Mouse (Mus musculus) myocyte (in vitro differentiated cells): ENCODE measurements around the gene Xk. TPM values are rescaled to one million over a fixed set of nuclear protein-coding genes. Genes with fewer than 3 reads are reported as not detected.

Experiments
- H3K27me3 ChIP-seq: one replicate; pipeline ENCODE4 v1.6.1; 2011; ENCODE audit not compliant: control insufficient read depth, insufficient read depth, insufficient read length
- H3K36me3 ChIP-seq: one replicate; pipeline ENCODE4 v1.6.1; 2011; ENCODE audit not compliant: control insufficient read depth, insufficient read depth
- H3K4me2 ChIP-seq: one replicate; pipeline ENCODE4 v1.6.1; 2011; ENCODE audit warnings: low read depth, control low read depth
- H3K4me3 ChIP-seq: one replicate; pipeline ENCODE4 v1.5.1; 2011; ENCODE audit warnings: mild to moderate bottlenecking, control low read depth, moderate library complexity
- H3K79me2 ChIP-seq: one replicate; pipeline ENCODE4 v1.6.1; 2011; ENCODE audit not compliant: control insufficient read depth, insufficient read depth
- H3ac ChIP-seq: one replicate; pipeline ENCODE4 v1.6.1; 2011; ENCODE audit not compliant: control insufficient read depth, insufficient read length
- CEBPB ChIP-seq: IDR thresholded peaks from 2 replicates; pipeline ENCODE4 v1.6.1; 2011; ENCODE audit warnings: mild to moderate bottlenecking, moderate library complexity; ENCODE audit not compliant: poor library complexity, insufficient read depth, severe bottlenecking
- E2F4 ChIP-seq: IDR thresholded peaks from one replicate; pipeline ENCODE4 v1.6.1; 2011; ENCODE audit warnings: mild to moderate bottlenecking, control low read depth, moderate library complexity; ENCODE audit not compliant: insufficient read depth
- MAX ChIP-seq: IDR thresholded peaks from one replicate; pipeline ENCODE4 v1.6.1; 2011; ENCODE audit warnings: low read depth, mild to moderate bottlenecking, control low read depth
- MYOD1 ChIP-seq, 3 experiments: IDR thresholded peaks; one replicate each; pipeline ENCODE4 v1.6.1; 2011; ENCODE audit warnings: control low read depth in 2 of 3, low read depth in 2 of 3, mild to moderate bottlenecking in 2 of 3, moderate library complexity in 1 of 3; ENCODE audit not compliant: insufficient read length in 2 of 3, control insufficient read depth in 1 of 3
- MYOG ChIP-seq, 3 experiments: IDR thresholded peaks; one replicate each; pipeline ENCODE4 v1.6.1; 2011; ENCODE audit warnings: control low read depth in 2 of 3, low read depth in 2 of 3, mild to moderate bottlenecking in 2 of 3; ENCODE audit not compliant: insufficient read length in 2 of 3, control insufficient read depth in 1 of 3, insufficient read depth in 1 of 3
- POLR2A ChIP-seq: IDR thresholded peaks from one replicate; pipeline ENCODE4 v1.6.1; 2011; ENCODE audit warnings: low read depth, mild to moderate bottlenecking, control low read depth, moderate library complexity; ENCODE audit not compliant: insufficient read length
- POLR2AphosphoS2 ChIP-seq: IDR thresholded peaks from one replicate; pipeline ENCODE4 v1.6.1; 2011; ENCODE audit warnings: low read depth, control low read depth; ENCODE audit not compliant: insufficient read length
- REST ChIP-seq: IDR thresholded peaks from one replicate; pipeline ENCODE4 v1.6.1; 2011; ENCODE audit warnings: mild to moderate bottlenecking, control low read depth, moderate library complexity; ENCODE audit not compliant: insufficient read depth, insufficient read length
- SRF ChIP-seq: IDR thresholded peaks from one replicate; pipeline ENCODE4 v1.6.1; 2011; ENCODE audit warnings: low read depth; ENCODE audit not compliant: control insufficient read depth, insufficient read length
- TCF12 ChIP-seq: IDR thresholded peaks from one replicate; pipeline ENCODE4 v1.6.1; 2011; ENCODE audit warnings: mild to moderate bottlenecking, control low read depth; ENCODE audit not compliant: poor library complexity, insufficient read depth, severe bottlenecking
- TCF3 ChIP-seq: IDR thresholded peaks from one replicate; pipeline ENCODE4 v1.6.1; 2011; ENCODE audit warnings: low read depth, control low read depth; ENCODE audit not compliant: insufficient read length
- USF1 ChIP-seq: IDR thresholded peaks from one replicate; pipeline ENCODE4 v1.6.1; 2011; ENCODE audit warnings: low read depth, mild to moderate bottlenecking, control low read depth, moderate library complexity
- polyA plus RNA-seq: library from polyadenylated mRNA; unstranded; fragments of >200 nt; fragmentation: generic; extraction: Trizol; gene quantifications from one replicate; pipeline ENCODE4 v1.2.1, GENCODE M21; 2012; ENCODE audit warnings: missing spikeins

The Xk gene
- polyA plus RNA-seq, 1 experiment, result 0.05 TPM

GRCm38 (mm10) chrX:9244603-9245336 lies 27.8 kb upstream of the Xk start:
- no peak overlapping the region for H3K4me3 ChIP-seq
- no peak overlapping the region for H3K4me2 ChIP-seq
- H3K36me3 ChIP-seq, result no peaks in the 10 kb centered on the region
- no peak overlapping the region for H3ac ChIP-seq
- no peaks in the 10 kb centered on the region for H3K27me3 ChIP-seq
- TF ChIP-seq SRF (no peak), REST (no peak), TCF3 (no peak), POLR2AphosphoS2 (no peak)
- no peaks in the 10 kb centered on the region for H3K79me2 ChIP-seq

- Histone ChIP-seq H3K27me3 (no peaks in the 10 kb centered on the region), H3K79me2 (no peaks in the 10 kb centered on the region), H3ac (no peak overlapping the region), H3K4me3 (no peak overlapping the region), H3K4me2 (no peak overlapping the region), H3K36me3 (no peaks in the 10 kb centered on the region)
- no peak for TF ChIP-seq SRF
- no peak for TF ChIP-seq POLR2AphosphoS2
- no peak for TF ChIP-seq REST
- TF ChIP-seq POLR2A, result no peak
- TF ChIP-seq MYOG (IDR thresholded peaks at IDR 0.05; ENCODE audit: control insufficient read depth in 1 of 3, insufficient read depth in 1 of 3, insufficient read length in 2 of 3, low read depth in 2 of 3), result no peak
- TF ChIP-seq MYOD1 (IDR thresholded peaks at IDR 0.05; ENCODE audit: control insufficient read depth in 1 of 3, insufficient read length in 2 of 3, low read depth in 2 of 3), result no peak
- TF ChIP-seq TCF3, result no peak
- TF ChIP-seq USF1, result no peak
- no peak for TF ChIP-seq MAX
- TF ChIP-seq TCF12, result no peak
- no peak for TF ChIP-seq E2F4
- no peak for TF ChIP-seq CEBPB
These were observed 23.6 kb upstream of the Xk start for GRCm38 (mm10) chrX:9248911-9249310.

- Histone ChIP-seq H3K4me2 (no peak overlapping the region), H3K27me3 (no peaks in the 10 kb centered on the region), H3ac (no peak overlapping the region), H3K79me2 (no peaks in the 10 kb centered on the region), H3K4me3 (no peak overlapping the region), H3K36me3 (no peaks in the 10 kb centered on the region)
- TF ChIP-seq MAX (no peak), TCF12 (no peak), CEBPB (no peak), MYOD1 (IDR thresholded peaks at IDR 0.05; ENCODE audit: control insufficient read depth in 1 of 3, insufficient read length in 2 of 3, low read depth in 2 of 3) (no peak), SRF (no peak)
These were observed 18.6 kb upstream of the Xk start for GRCm38 (mm10) chrX:9253990-9254389.

- Histone ChIP-seq H3ac (no peak overlapping the region), H3K4me3 (no peak overlapping the region), H3K36me3 (no peaks in the 10 kb centered on the region)
These were observed 17.7 kb upstream of the Xk start for GRCm38 (mm10) chrX:9254901-9255300.

GRCm38 (mm10) chrX:9256766-9257165 lies 15.8 kb upstream of the Xk start, which contains the start of gene Gm14862:
TSS of gene Gm14862 (minus strand) at chrX:9256899.
- H3ac ChIP-seq, result no peak within 1 kb of the TSS
- no peaks in the 10 kb centered on the region for H3K27me3 ChIP-seq
- TF ChIP-seq TCF12 (no peak), MYOG (IDR thresholded peaks at IDR 0.05; ENCODE audit: control insufficient read depth in 1 of 3, insufficient read depth in 1 of 3, insufficient read length in 2 of 3, low read depth in 2 of 3) (no peak), USF1 (no peak), TCF3 (no peak), MYOD1 (IDR thresholded peaks at IDR 0.05; ENCODE audit: control insufficient read depth in 1 of 3, insufficient read length in 2 of 3, low read depth in 2 of 3) (no peak), POLR2AphosphoS2 (no peak), POLR2A (no peak), CEBPB (no peak), SRF (no peak), E2F4 (no peak), MAX (no peak), REST (no peak)
- no peaks in the 10 kb centered on the region for H3K79me2 ChIP-seq
- no peak within 1 kb of the TSS for H3K4me2 ChIP-seq
- no peak within 1 kb of the TSS for H3K4me3 ChIP-seq
- no peaks in the 10 kb centered on the region for H3K36me3 ChIP-seq

More at GRCm38 (mm10) chrX:9254901-9255300, 17.7 kb upstream of the Xk start:
- TF ChIP-seq TCF3, result no peak
- TF ChIP-seq POLR2A, result no peak
- TF ChIP-seq CEBPB, result no peak
- no peak for TF ChIP-seq REST
- TF ChIP-seq MYOG (IDR thresholded peaks at IDR 0.05; ENCODE audit: control insufficient read depth in 1 of 3, insufficient read depth in 1 of 3, insufficient read length in 2 of 3, low read depth in 2 of 3), result no peak
- no peak for TF ChIP-seq POLR2AphosphoS2
- no peak for TF ChIP-seq USF1
- no peak for TF ChIP-seq MYOD1 (IDR thresholded peaks at IDR 0.05; ENCODE audit: control insufficient read depth in 1 of 3, insufficient read length in 2 of 3, low read depth in 2 of 3)
- TF ChIP-seq TCF12, result no peak
- TF ChIP-seq MAX, result no peak
- TF ChIP-seq SRF, result no peak
- no peak for TF ChIP-seq E2F4
- Histone ChIP-seq H3K79me2 (no peaks in the 10 kb centered on the region), H3K27me3 (no peaks in the 10 kb centered on the region), H3K4me2 (no peak overlapping the region)
